Mouse (Mus musculus) liver, embryonic 11.5 days (tissue): ENCODE results near the gene Gm1604a. TPM values are rescaled to one million over a fixed set of nuclear protein-coding genes. Genes with fewer than 3 reads are reported as not detected.
"Not testable (repeated sequence)": the region's sequence is repeated elsewhere in the genome, so short reads cannot be mapped to it uniquely, and the experiment has no call there.

Experiments used
- ATAC-seq: fragments of 200-750 bp; cut with Nextera tagmentation; replicated peaks from 2 replicates; pipeline ENCODE4 v1.8.0; 2017; ENCODE audit warnings: moderate number of reproducible peaks, mild to moderate bottlenecking, moderate TSS enrichment, moderate library complexity; ENCODE audit not compliant: low FRiP score
- DNase-seq: peaks from one replicate; pipeline ENCODE4 v3.0.0-alpha.2; 2017; ENCODE audit warnings: low spot score
- H3K27ac ChIP-seq: fragments of 300-500 bp; sonication (generic); 2 replicates; pipeline ENCODE4 v1.5.1; 2014; ENCODE audit warnings: mild to moderate bottlenecking, low read depth, low read length, control low read depth
- H3K27me3 ChIP-seq: fragments of 300-500 bp; sonication (generic); replicated peaks from 2 replicates; pipeline ENCODE4 v1.6.1; 2014; ENCODE audit warnings: low read length, mixed read lengths; ENCODE audit not compliant: control insufficient read depth, insufficient read depth
- H3K36me3 ChIP-seq: fragments of 300-500 bp; sonication (generic); 2 replicates; pipeline ENCODE4 v1.6.1; 2014; ENCODE audit warnings: mild to moderate bottlenecking, low read length, moderate library complexity, mixed read lengths; ENCODE audit not compliant: control insufficient read depth, insufficient read depth
- H3K4me1 ChIP-seq: fragments of 300-500 bp; sonication (generic); replicated peaks from 2 replicates; pipeline ENCODE4 v1.6.1; 2014; ENCODE audit warnings: low read length, mixed read lengths; ENCODE audit not compliant: control insufficient read depth, insufficient read depth
- H3K4me2 ChIP-seq: fragments of 300-500 bp; sonication (generic); 2 replicates; pipeline ENCODE4 v1.6.1; 2014; ENCODE audit warnings: mild to moderate bottlenecking, control low read depth, moderate library complexity
- H3K4me3 ChIP-seq: fragments of 300-500 bp; sonication (generic); 2 replicates; pipeline ENCODE4 v1.5.1; 2014; ENCODE audit warnings: low read depth, low read length, control low read depth
- H3K9ac ChIP-seq: fragments of 300-500 bp; sonication (generic); 2 replicates; pipeline ENCODE4 v1.6.1; 2014; ENCODE audit warnings: low read depth, low read length, control low read depth
- H3K9me3 ChIP-seq: fragments of 300-500 bp; sonication (generic); 2 replicates; pipeline ENCODE4 v1.6.1; 2016; ENCODE audit warnings: low read length, inconsistent platforms, mixed read lengths; ENCODE audit not compliant: control insufficient read depth
- WGBS: fragments of 180-500 bp; shearing (Covaris S2); extraction: QIAGEN DNeasy Blood & Tissue Kit; methylation state at CpG from one replicate; pipeline ENCODE4 v1.1.7; 2014; 5-methylcytosine and 5-hydroxymethylcytosine counted together
- polyA plus RNA-seq: library from polyadenylated mRNA; unstranded; fragments of >200 nt; fragmentation: Nextera tagmentation; extraction: Ambion mirVana; gene quantifications from 2 replicates; pipeline ENCODE4 v1.2.1, GENCODE M21; 2014

Gm1604a gene
- polyA plus RNA-seq, 1 experiment from 2014 or later = not detected

DNA sequence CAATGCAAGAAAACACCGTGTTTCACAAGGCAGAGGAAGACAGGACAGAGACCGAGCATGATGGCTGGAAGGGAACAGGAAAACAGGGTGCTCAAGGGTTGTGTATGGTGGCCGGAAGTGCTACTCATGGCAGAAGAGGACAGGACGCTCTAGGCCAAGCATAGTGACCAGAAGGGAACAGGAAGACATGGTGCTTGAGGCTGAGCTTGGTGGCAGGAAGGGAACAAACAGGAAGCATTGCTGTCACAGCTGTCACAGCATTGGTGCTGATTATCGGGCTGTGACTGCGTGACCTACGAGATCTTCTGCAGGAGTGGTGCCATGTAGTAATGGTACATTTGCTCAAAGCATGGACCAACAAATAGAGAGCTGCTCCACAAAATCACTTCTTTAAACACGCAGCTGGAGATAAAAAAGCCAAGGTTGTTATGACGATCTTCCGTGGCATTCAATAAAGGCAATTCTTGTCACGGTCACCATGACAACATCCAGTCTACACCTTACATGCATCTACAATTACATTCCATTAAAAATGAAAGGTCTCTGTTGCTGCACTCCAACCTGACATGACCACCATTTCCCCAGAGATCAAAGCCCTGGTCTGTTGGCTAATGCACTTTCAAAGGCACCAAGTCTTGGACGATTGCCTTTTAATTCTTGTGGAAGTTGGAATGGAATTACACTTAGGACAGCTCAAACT is 60.3 kb downstream of the Gm1604a start:
- H3K27me3 ChIP-seq, ATAC-seq, H3K36me3 ChIP-seq, DNase-seq, H3K4me1 ChIP-seq, H3K9me3 ChIP-seq, H3K27ac ChIP-seq, H3K4me3 ChIP-seq, H3K9ac ChIP-seq, H3K4me2 ChIP-seq: not testable (repeated sequence)
- no CpG with 5 or more reads among the region's 12 CpGs for WGBS

DNA sequence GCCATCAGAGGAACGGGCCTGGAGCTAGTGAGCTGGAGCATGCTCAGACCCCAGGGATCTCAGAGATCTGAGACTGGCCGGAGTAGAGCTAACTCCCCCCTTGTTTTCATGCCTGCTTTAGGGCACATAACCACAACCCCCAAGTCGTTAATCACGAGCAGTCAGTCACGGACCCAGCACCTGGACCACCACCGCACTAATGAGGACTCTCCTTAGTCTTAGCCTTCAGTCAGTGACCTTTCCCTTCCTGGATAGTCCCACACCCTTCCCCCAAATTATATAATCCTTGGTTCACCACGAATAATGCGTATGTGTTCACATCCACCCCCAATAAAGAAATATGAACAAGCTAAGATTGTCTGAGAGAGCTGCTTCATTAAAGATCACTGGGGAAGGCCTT is 61.5 kb downstream of the Gm1604a start:
- H3K36me3 ChIP-seq, ATAC-seq, H3K9ac ChIP-seq, H3K4me1 ChIP-seq, H3K4me2 ChIP-seq, H3K27me3 ChIP-seq, H3K27ac ChIP-seq, H3K4me3 ChIP-seq, DNase-seq, H3K9me3 ChIP-seq: not testable (repeated sequence)
- 81% methylated on average over 6 of the region's 8 CpGs for WGBS

DNA sequence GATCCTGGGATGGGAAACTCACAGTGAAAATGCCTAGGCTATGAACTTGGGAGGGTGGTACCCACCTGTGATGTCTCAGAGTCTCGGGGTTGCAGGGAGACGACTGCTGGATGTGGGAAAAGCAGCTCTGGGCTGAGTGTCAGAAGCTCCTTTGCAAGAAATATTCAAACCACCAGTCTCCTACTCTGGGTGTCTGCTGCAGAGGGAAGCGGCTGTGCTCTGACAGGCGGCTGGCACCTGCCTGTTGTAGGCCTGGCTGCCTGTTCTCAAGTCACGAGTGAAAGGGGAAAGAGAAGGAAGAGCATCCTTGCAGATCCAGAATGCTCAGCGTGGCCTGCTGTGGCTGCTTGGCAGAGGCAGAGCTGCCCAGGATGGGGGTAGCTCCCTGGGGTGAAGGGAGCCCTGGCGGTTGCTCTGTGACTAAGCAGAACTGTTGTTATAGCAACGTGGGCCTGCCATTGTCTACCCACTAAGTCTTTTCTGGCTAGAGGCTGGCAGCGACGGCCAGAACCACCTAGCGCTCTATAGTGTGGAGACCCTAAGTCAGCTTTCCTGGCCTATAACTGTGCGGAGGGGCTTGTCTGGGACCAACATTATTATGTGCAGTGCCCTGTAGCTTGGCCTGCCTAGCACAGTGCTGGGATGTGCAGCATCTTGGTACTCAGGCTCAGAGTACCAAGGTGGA is 72.6 kb downstream of the Gm1604a start:
- not testable (repeated sequence) for DNase-seq, ATAC-seq, H3K27ac ChIP-seq, H3K4me1 ChIP-seq, H3K4me3 ChIP-seq, H3K4me2 ChIP-seq, H3K9ac ChIP-seq, H3K9me3 ChIP-seq, H3K27me3 ChIP-seq, H3K36me3 ChIP-seq
- WGBS = no CpG with 5 or more reads among the region's 12 CpGs

DNA sequence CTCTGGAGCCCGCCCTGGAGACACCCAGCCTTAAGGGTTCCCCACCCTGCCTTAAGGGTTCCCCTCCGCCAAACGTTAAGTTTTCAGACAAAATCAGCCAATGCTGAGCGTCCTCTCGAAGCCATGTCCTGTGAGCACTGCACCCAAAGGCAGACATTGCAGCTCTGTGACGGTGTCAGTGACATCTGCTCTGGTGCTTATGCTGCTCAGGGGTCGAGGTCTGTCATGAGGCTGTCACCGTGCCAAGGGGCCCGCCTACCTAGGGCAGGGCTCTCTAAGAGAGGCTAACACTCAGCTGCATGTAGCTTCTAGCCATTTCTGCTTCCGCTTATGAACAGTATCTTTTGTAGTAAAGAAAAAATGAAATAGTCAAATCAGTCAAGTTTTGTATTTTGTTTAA is 73.7 kb downstream of the Gm1604a start:
- not testable (repeated sequence) for H3K4me2 ChIP-seq, H3K27ac ChIP-seq, H3K27me3 ChIP-seq, H3K9ac ChIP-seq, H3K4me3 ChIP-seq, ATAC-seq, H3K9me3 ChIP-seq, H3K36me3 ChIP-seq, DNase-seq, H3K4me1 ChIP-seq
- 82% methylated on average over 4 of the region's 10 CpGs for WGBS

GRCm38 (mm10) chr17:7102945-7103344 is 77.6 kb downstream of the Gm1604a start:
- H3K27me3 ChIP-seq, H3K4me1 ChIP-seq, H3K4me3 ChIP-seq, DNase-seq, H3K4me2 ChIP-seq, H3K36me3 ChIP-seq, H3K27ac ChIP-seq, ATAC-seq, H3K9me3 ChIP-seq, H3K9ac ChIP-seq: not testable (repeated sequence)
- WGBS = no CpG with 5 or more reads among the region's 7 CpGs

- H3K9ac ChIP-seq, H3K36me3 ChIP-seq, DNase-seq, H3K27me3 ChIP-seq, H3K9me3 ChIP-seq, H3K4me1 ChIP-seq, H3K4me2 ChIP-seq, ATAC-seq, H3K4me3 ChIP-seq, H3K27ac ChIP-seq: not testable (repeated sequence)
- 62% methylated on average over 3 of the region's 4 CpGs for WGBS
These were observed 86.3 kb downstream of the Gm1604a start for GRCm38 (mm10) chr17:7111658-7112057.

DNA sequence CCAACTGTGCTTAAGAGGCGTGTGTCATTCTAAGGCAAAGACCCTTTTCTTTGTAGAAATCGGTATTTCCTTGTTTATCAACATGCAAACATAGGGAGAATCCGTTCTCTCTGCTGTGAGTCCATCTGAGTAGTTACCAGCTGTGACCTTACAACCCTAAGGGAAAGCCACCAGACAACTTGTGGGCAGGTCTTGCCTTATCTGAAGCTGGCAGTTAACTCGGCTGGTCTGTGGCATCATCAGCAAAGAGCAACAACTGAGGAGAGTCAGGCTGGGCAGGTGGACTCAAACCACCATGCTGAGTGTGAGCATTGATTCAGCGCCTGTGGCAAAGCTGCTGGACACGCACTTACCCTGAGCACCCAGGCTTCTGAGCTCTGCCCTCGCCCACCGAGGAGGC is 90.9 kb downstream of the Gm1604a start:
- H3K36me3 ChIP-seq, H3K9ac ChIP-seq, H3K27ac ChIP-seq, H3K9me3 ChIP-seq, H3K27me3 ChIP-seq, H3K4me1 ChIP-seq, ATAC-seq, DNase-seq, H3K4me2 ChIP-seq, H3K4me3 ChIP-seq: not testable (repeated sequence)
- whole genome bisulfite sequencing = 68% methylated on average over 5 of the region's 8 CpGs

GRCm38 (mm10) chr17:7120835-7121234 is 95.5 kb downstream of the Gm1604a start:
- not testable (repeated sequence) for H3K9ac ChIP-seq, H3K4me2 ChIP-seq, H3K36me3 ChIP-seq, H3K27me3 ChIP-seq, H3K4me3 ChIP-seq, H3K4me1 ChIP-seq, H3K27ac ChIP-seq, ATAC-seq, H3K9me3 ChIP-seq, DNase-seq
- WGBS = 90% methylated on average over 3 of the region's 3 CpGs

- H3K36me3 ChIP-seq, H3K9me3 ChIP-seq, H3K4me3 ChIP-seq, H3K9ac ChIP-seq, DNase-seq, H3K27ac ChIP-seq, H3K4me2 ChIP-seq, H3K4me1 ChIP-seq, ATAC-seq, H3K27me3 ChIP-seq: not testable (repeated sequence)
- 78% methylated on average over 11 of the region's 11 CpGs for WGBS
These were observed 97.2 kb downstream of the Gm1604a start for GRCm38 (mm10) chr17:7122554-7122953.
